Mouse (Mus musculus) heart, postnatal 36 days (tissue): ENCODE data around the gene Cyp2ab1. TPM values are rescaled to one million over a fixed set of nuclear protein-coding genes. Genes with fewer than 3 reads are reported as not detected.

Source experiments
- DNase-seq, 2 experiments: peaks; one replicate each; pipeline ENCODE4 v3.0.0; 2021 to 2022
- intact Hi-C: fragments of 180-260 bp; cut with DNase I; formaldehyde crosslinking; loops from one replicate; pipeline ENCODE4 v1.15.1; 2025
- total RNA-seq, 2 experiments: library from RNA; stranded (reverse); gene quantifications; 2 replicates each; pipeline ENCODE4 v1.2.3; 2021

Cyp2ab1 gene
- total RNA-seq, 2 experiments from 2014 or later, result 0.89 to 1.6 TPM

- intact Hi-C loops, result no loop called here
- no peak for DNase-seq
These were observed 52.2 kb downstream of the Cyp2ab1 start for GRCm38 (mm10) chr16:20272994-20273393.

- intact Hi-C loops, result no loop called here
- DNase-seq, result no peak
These were observed 53.9 kb downstream of the Cyp2ab1 start for GRCm38 (mm10) chr16:20271339-20271738.

- intact Hi-C loops, result no loop called here
These were observed 60.1 kb downstream of the Cyp2ab1 start for GRCm38 (mm10) chr16:20265089-20265488.

More at GRCm38 (mm10) chr16:20265089-20265488, 60.1 kb downstream of the Cyp2ab1 start:
- DNase-seq, result no peak

Other genes with a start within 250 kb of the Cyp2ab1 start
- 100 to 1,000 TPM; 344 to 350 TPM for gene Klhl24, start 227.9 kb downstream of the Cyp2ab1 start, total RNA-seq
- 10 to 100 TPM; 10.3 to 12.3 TPM for gene Yeats2, start 184.3 kb downstream of the Cyp2ab1 start, total RNA-seq
- 1 to 10 TPM; 1.3 to 1.5 TPM for gene Map6d1, start 84.0 kb downstream of the Cyp2ab1 start, total RNA-seq
- 10 to 100 TPM; 85.2 to 87.5 TPM for gene Parl, start 23.0 kb downstream of the Cyp2ab1 start, total RNA-seq
- gene Abcc5, start 101.0 kb upstream of the Cyp2ab1 start, total RNA-seq, result 10 to 100 TPM; 32.2 to 34.5 TPM
- 10 to 100 TPM; 54.4 to 64.3 TPM for gene Eif2b5, start 173.4 kb upstream of the Cyp2ab1 start, total RNA-seq
- gene Dvl3, start 191.6 kb upstream of the Cyp2ab1 start, total RNA-seq, result 10 to 100 TPM; 44.9 to 47.2 TPM
- gene Ap2m1, start 210.1 kb upstream of the Cyp2ab1 start, total RNA-seq, result 100 to 1,000 TPM; 210 to 214 TPM
- gene Abcf3, start 223.2 kb upstream of the Cyp2ab1 start, total RNA-seq, result 10 to 100 TPM; 62.6 to 65.9 TPM